ENCODE assay signal across 10 mouse cellular contexts in genomic region chr9:58157838-58158237, GRCm38 (mm10). TPM values are rescaled to one million over a fixed set of nuclear protein-coding genes. Genes with fewer than 3 reads are reported as not detected.
DNase-seq lines count a peak whose midpoint lies in the region; ATAC-seq and TF ChIP-seq lines count a peak whose summit lies in the region.
"Had no signal": no experiment of that assay in that cellular context is flagged by ENCODE, and none has a peak within 500 bp of the region (broad histone marks: within the 10 kb centered on the region; RNA-seq: fewer than 3 reads in every experiment).

No protein-coding gene starts in this region.

- no peak for TF ChIP-seq POLR2A in brain, embryonic 14.5 days (IDR thresholded peaks at IDR 0.05; ENCODE audit: borderline replicate concordance, extremely low read depth, insufficient read depth, insufficient read length, poor library complexity, severe bottlenecking)

- peak overlapping the region; percentile 58 for H3K4me2 ChIP-seq in kidney, embryonic 14.5 days (replicated peaks; ENCODE audit: low read depth, low read length)

- peak overlapping the region; percentile 54 for H3K9ac ChIP-seq in kidney, embryonic 14.5 days (ENCODE audit: low read depth, low read length)

- H3K27ac ChIP-seq in kidney, embryonic 14.5 days (ENCODE audit: low read depth, low read length) = peak overlapping the region; percentile 90
- H3K27ac ChIP-seq in hindbrain, embryonic 10.5 days = peak overlapping the region; percentile 83

- no peak for DNase-seq in kidney, postnatal 36 days
- DNase-seq in brain, embryonic 14.5 days (ENCODE audit: low read depth) = peak; percentile 33
- DNase-seq in hindbrain, embryonic 10.5 days (ENCODE audit: low spot score) = no peak
- no peak for DNase-seq in ovary, adult 18-20 months (ENCODE audit: low spot score)
- no peak for DNase-seq in adrenal gland, adult 18-20 months (ENCODE audit: low spot score in 2 of 2)

- 73% methylated on average over 13 of the region's 13 CpGs for WGBS in kidney, embryonic 14.5 days
- 83% methylated on average over 13 of the region's 13 CpGs for WGBS in hindbrain, embryonic 10.5 days

- H3K4me1 ChIP-seq in kidney, embryonic 14.5 days (ENCODE audit: control insufficient read depth, insufficient read depth, low read length) = peaks cover 43% of the 10 kb centered on the region
- peaks cover 44% of the 10 kb centered on the region for H3K4me1 ChIP-seq in hindbrain, embryonic 10.5 days (replicated peaks)

- no peak for TF ChIP-seq CTCF in brain, embryonic 14.5 days (IDR thresholded peaks at IDR 0.05; ENCODE audit: borderline replicate concordance, extremely low read depth, insufficient read depth, insufficient read length)

- H3K4me3 ChIP-seq in kidney, embryonic 14.5 days (ENCODE audit: low read length) = peak overlapping the region; percentile 24
- no peak overlapping the region for H3K4me3 ChIP-seq in hindbrain, embryonic 10.5 days

- ATAC-seq in kidney, embryonic 14.5 days (ENCODE audit: low FRiP score, low TSS enrichment) = no peak
- ATAC-seq in megakaryocyte-erythroid progenitor cell, adult 5-6 weeks (replicated peaks; ENCODE audit: low FRiP score, low TSS enrichment, poor library complexity, severe bottlenecking) = 0 out of 2 replicates have a peak, but pooled peaks have one; percentile 14
- ATAC-seq in activated CD4-positive, CD25-positive, alpha-beta regulatory T cell, adult 4 months = no peak

- H3K36me3 ChIP-seq in kidney, embryonic 14.5 days (ENCODE audit: control insufficient read depth, insufficient read depth, low read length) = peaks cover 12% of the 10 kb centered on the region; the same call in 1 of the 2 replicates
- H3K36me3 ChIP-seq in hindbrain, embryonic 10.5 days = no peaks in the 10 kb centered on the region

- H3K9me3 ChIP-seq in kidney, embryonic 14.5 days (ENCODE audit: control insufficient read depth, low read length) = no peaks in the 10 kb centered on the region
- no peaks in the 10 kb centered on the region for H3K9me3 ChIP-seq in hindbrain, embryonic 10.5 days

- H3K27me3 ChIP-seq in kidney, embryonic 14.5 days (ENCODE audit: control insufficient read depth, insufficient read depth, low read length) = no peaks in the 10 kb centered on the region
- H3K27me3 ChIP-seq in hindbrain, embryonic 10.5 days (ENCODE audit: insufficient read depth, poor library complexity, severe bottlenecking) = no peaks in the 10 kb centered on the region

RNA-seq across cellular contexts. Expression of gene Ccdc33, which starts 39.2 kb away (rescaled TPM):
- polyA plus RNA-seq in kidney, embryonic 14.5 days (2014; fragmentation: Nextera tagmentation; extraction: Ambion mirVana) = 0.09 and 0.57 TPM in 2 replicates
- polyA plus RNA-seq in brain, embryonic 14.5 days (2012; rRNA removed) = 0.89 and 1.2 TPM in 2 replicates
- 0.90 and 0.99 TPM in 2 replicates for polyA plus RNA-seq in hindbrain, embryonic 10.5 days (2016; fragmentation: Nextera tagmentation; extraction: Ambion mirVana)
- not detected in 2 replicates for total RNA-seq in megakaryocyte-erythroid progenitor cell, adult 5-6 weeks (2014; fragmentation: Nextera tagmentation)
- not detected in 2 replicates for total RNA-seq in megakaryocyte-erythroid progenitor cell, adult 5-6 weeks (2017)
- total RNA-seq in adrenal gland, adult 18-20 months (2021) = under 1 TPM; 0.22 to 0.80 TPM
- polyA plus RNA-seq in activated CD4-positive, CD25-positive, alpha-beta regulatory T cell, adult 4 months (2017; shearing (Covaris generic)) = not detected
- total RNA-seq: hematopoietic stem cell, adult 5-6 weeks; megakaryocyte, adult 5-6 weeks had no signal

RNA-seq across cellular contexts. Expression of gene Islr, which starts 46.3 kb away (rescaled TPM):
- 47.4 and 48.6 TPM in 2 replicates for polyA plus RNA-seq in kidney, embryonic 14.5 days (2014; fragmentation: Nextera tagmentation; extraction: Ambion mirVana)
- polyA plus RNA-seq in brain, embryonic 14.5 days (2012; rRNA removed) = 57.7 and 67.1 TPM in 2 replicates
- polyA plus RNA-seq in hindbrain, embryonic 10.5 days (2016; fragmentation: Nextera tagmentation; extraction: Ambion mirVana) = 9.9 and 14.0 TPM in 2 replicates
- not detected in 2 replicates for total RNA-seq in megakaryocyte-erythroid progenitor cell, adult 5-6 weeks (2014; fragmentation: Nextera tagmentation)
- total RNA-seq in megakaryocyte-erythroid progenitor cell, adult 5-6 weeks (2017) = 0.27 TPM in 1 of 2 replicates, not detected in the other
- 10 to 100 TPM; 22.4 to 33.0 TPM for total RNA-seq in adrenal gland, adult 18-20 months (2021)
- polyA plus RNA-seq in activated CD4-positive, CD25-positive, alpha-beta regulatory T cell, adult 4 months (2017; shearing (Covaris generic)) = under 1 TPM in 1 of 2 experiments, not detected in 1; 0.32 TPM

RNA-seq across cellular contexts. Expression of gene Islr2, which starts 46.3 kb away (rescaled TPM):
- polyA plus RNA-seq in kidney, embryonic 14.5 days (2014; fragmentation: Nextera tagmentation; extraction: Ambion mirVana) = 0.12 and 0.23 TPM in 2 replicates
- 364 and 418 TPM in 2 replicates for polyA plus RNA-seq in brain, embryonic 14.5 days (2012; rRNA removed)
- 1.5 and 6.6 TPM in 2 replicates for polyA plus RNA-seq in hindbrain, embryonic 10.5 days (2016; fragmentation: Nextera tagmentation; extraction: Ambion mirVana)
- 0.07 TPM in 1 of 2 replicates, not detected in the other for total RNA-seq in megakaryocyte-erythroid progenitor cell, adult 5-6 weeks (2014; fragmentation: Nextera tagmentation)
- total RNA-seq in megakaryocyte-erythroid progenitor cell, adult 5-6 weeks (2017) = not detected in 2 replicates
- total RNA-seq in adrenal gland, adult 18-20 months (2021) = 1 to 10 TPM; 1.2 to 2.6 TPM
- polyA plus RNA-seq in activated CD4-positive, CD25-positive, alpha-beta regulatory T cell, adult 4 months (2017; shearing (Covaris generic)) = not detected
- total RNA-seq: megakaryocyte, adult 5-6 weeks had no signal

Comparison
In these comparisons a context has a peak if more than half of its experiments do, and no peak if none do; other contexts are left out.
1. RNA of gene Islr2, which starts 46.3 kb away (polyA plus RNA-seq): 364 to 418 TPM in brain, embryonic 14.5 days; 1.5 to 6.6 TPM in hindbrain, embryonic 10.5 days, 0.12 to 0.23 TPM in kidney, embryonic 14.5 days and not detected in activated CD4-positive, CD25-positive, alpha-beta regulatory T cell, adult 4 months; every median in the first group is over 10 times any median in the second.